Mouse (Mus musculus): ENCODE results near the gene Isoc2a. TPM values are rescaled to one million over a fixed set of nuclear protein-coding genes. Genes with fewer than 3 reads are reported as not detected.

The Isoc2a gene
- polyA plus RNA-seq, 1 experiment from 2014 or later = 0.53 TPM

- no peak for DNase-seq (ENCODE audit: low spot score)
- H3K36me3 ChIP-seq (ENCODE audit: insufficient read depth, low read length) = no peaks in the 10 kb centered on the region
- no peak for ATAC-seq
These were observed 60.4 kb downstream of the Isoc2a start for GRCm38 (mm10) chr7:4937392-4937791.

DNA sequence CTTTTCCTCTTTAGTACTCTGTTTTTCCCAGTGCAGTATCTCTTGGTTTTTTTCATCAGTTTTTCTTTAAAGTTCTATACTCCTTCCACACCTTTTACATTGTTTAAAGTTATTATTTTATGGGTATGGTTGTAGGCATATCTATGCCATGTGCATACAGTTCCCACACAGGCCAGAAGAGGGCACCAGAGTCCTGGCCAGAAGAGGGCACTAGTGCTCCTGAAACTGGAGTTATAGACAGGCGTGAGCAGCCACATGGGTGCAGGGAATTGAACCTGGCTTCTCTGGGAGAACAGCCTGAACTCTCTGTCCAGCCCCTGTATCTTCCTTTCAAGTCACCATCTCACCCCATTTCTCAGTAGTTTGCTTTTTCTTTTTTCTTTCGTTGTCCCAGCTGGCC lies 61.5 kb downstream of the Isoc2a start:
- TF ChIP-seq EP300 (IDR thresholded peaks at IDR 0.05) = no peak
- peak; percentile 96 for TF ChIP-seq CTCF (IDR thresholded peaks at IDR 0.05)
- Histone ChIP-seq H3K4me3 (ENCODE audit: low read depth, low read length) (no peak overlapping the region), H3K36me3 (ENCODE audit: insufficient read depth, low read length) (no peaks in the 10 kb centered on the region), H3K4me2 (replicated peaks; ENCODE audit: low read depth, low read length) (no peak overlapping the region), H3K9me3 (ENCODE audit: low read length) (0 out of 2 replicates have a peak, but pooled peaks cover 3% of the 10 kb centered on the region), H3K4me1 (ENCODE audit: insufficient read depth, low read depth, low read length) (no peaks in the 10 kb centered on the region), H3K27ac (ENCODE audit: low read length) (no peak overlapping the region), H3K9ac (replicated peaks; ENCODE audit: low read depth) (no peak overlapping the region), H3K27me3 (replicated peaks; ENCODE audit: insufficient read depth, low read length) (no peaks in the 10 kb centered on the region)
- DNase-seq (ENCODE audit: low spot score) (peak; percentile 65), ATAC-seq (0 out of 2 replicates have a peak, but pooled peaks have one; percentile 23)
- WGBS = 33% methylated on average over 2 of the region's 2 CpGs

More at GRCm38 (mm10) chr7:4937392-4937791, 60.4 kb downstream of the Isoc2a start:
- no peak overlapping the region for H3K4me3 ChIP-seq (ENCODE audit: low read depth, low read length)
- no peak overlapping the region for H3K4me2 ChIP-seq (replicated peaks; ENCODE audit: low read depth, low read length)
- 0 out of 2 replicates have a peak, but pooled peaks cover 3% of the 10 kb centered on the region for H3K9me3 ChIP-seq (ENCODE audit: low read length)
- H3K4me1 ChIP-seq (ENCODE audit: insufficient read depth, low read depth, low read length) = no peaks in the 10 kb centered on the region
- H3K27ac ChIP-seq (ENCODE audit: low read length) = no peak overlapping the region
- TF ChIP-seq CTCF (IDR thresholded peaks at IDR 0.05) (no peak), EP300 (IDR thresholded peaks at IDR 0.05) (no peak)
- H3K9ac ChIP-seq (replicated peaks; ENCODE audit: low read depth) = no peak overlapping the region
- 63% methylated on average over 10 of the region's 11 CpGs for WGBS
- H3K27me3 ChIP-seq (replicated peaks; ENCODE audit: insufficient read depth, low read length) = no peaks in the 10 kb centered on the region

DNA sequence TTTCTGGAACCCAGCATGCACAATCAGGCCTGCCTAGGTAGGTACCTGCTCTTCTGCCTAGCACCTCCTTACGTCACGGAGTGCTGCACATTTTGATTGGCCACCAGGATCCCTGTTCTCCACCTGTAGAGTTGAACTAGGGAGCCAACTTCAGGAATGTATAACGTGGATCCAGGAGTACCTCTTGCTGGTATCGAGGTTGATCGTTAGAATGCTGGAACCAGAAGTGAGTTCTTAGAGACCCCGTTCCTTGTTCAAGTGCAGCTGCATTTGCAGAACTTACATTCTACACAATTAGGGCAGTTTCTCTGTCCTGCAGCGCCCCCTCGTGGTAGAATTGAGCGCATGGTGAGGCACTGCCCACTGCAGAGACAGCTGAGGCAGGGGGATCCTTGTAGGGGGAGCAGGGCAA lies 63.1 kb downstream of the Isoc2a start:
- Histone ChIP-seq H3K4me3 (ENCODE audit: low read depth, low read length) (no peak overlapping the region), H3K4me1 (ENCODE audit: insufficient read depth, low read depth, low read length) (no peaks in the 10 kb centered on the region), H3K4me2 (replicated peaks; ENCODE audit: low read depth, low read length) (no peak overlapping the region), H3K27ac (ENCODE audit: low read length) (no peak overlapping the region), H3K27me3 (replicated peaks; ENCODE audit: insufficient read depth, low read length) (no peaks in the 10 kb centered on the region), H3K9me3 (ENCODE audit: low read length) (no peaks in the 10 kb centered on the region), H3K9ac (replicated peaks; ENCODE audit: low read depth) (no peak overlapping the region), H3K36me3 (ENCODE audit: insufficient read depth, low read length) (no peaks in the 10 kb centered on the region)
- TF ChIP-seq CTCF (IDR thresholded peaks at IDR 0.05) = peak; percentile 93
- no peak for TF ChIP-seq EP300 (IDR thresholded peaks at IDR 0.05)
- ATAC-seq (peak; percentile 73), DNase-seq (ENCODE audit: low spot score) (peak; percentile 87)
- WGBS = 16% methylated on average over 9 of the region's 9 CpGs

DNA sequence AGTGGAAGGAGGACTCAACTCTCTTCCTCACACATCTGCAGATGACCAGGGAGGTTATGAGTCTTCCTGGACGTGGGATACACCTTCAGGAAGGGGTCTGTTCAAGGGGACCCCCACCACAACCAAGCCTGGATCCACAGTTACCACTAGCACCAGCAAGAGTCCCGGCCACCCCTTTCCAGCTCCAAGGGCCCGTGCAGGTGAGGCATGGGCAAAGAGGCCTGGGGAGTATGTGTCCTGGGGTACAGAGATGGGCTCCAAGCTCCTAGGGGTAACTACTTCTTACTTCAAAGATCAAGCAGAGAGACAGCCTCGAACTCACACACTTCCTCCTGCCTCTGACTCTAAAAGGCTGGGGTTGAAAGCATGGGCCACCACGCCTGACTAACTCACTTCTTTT lies 65.7 kb downstream of the Isoc2a start:
- Histone ChIP-seq H3K4me1 (ENCODE audit: insufficient read depth, low read depth, low read length) (no peaks in the 10 kb centered on the region), H3K9ac (replicated peaks; ENCODE audit: low read depth) (no peak overlapping the region), H3K36me3 (ENCODE audit: insufficient read depth, low read length) (no peaks in the 10 kb centered on the region), H3K27me3 (replicated peaks; ENCODE audit: insufficient read depth, low read length) (no peaks in the 10 kb centered on the region), H3K4me3 (ENCODE audit: low read depth, low read length) (no peak overlapping the region), H3K4me2 (replicated peaks; ENCODE audit: low read depth, low read length) (no peak overlapping the region), H3K27ac (ENCODE audit: low read length) (no peak overlapping the region), H3K9me3 (ENCODE audit: low read length) (no peaks in the 10 kb centered on the region)
- no peak for DNase-seq (ENCODE audit: low spot score)
- 49% methylated on average over 5 of the region's 5 CpGs for WGBS
- TF ChIP-seq EP300 (IDR thresholded peaks at IDR 0.05) (no peak), CTCF (IDR thresholded peaks at IDR 0.05) (no peak)
- ATAC-seq = no peak

DNA sequence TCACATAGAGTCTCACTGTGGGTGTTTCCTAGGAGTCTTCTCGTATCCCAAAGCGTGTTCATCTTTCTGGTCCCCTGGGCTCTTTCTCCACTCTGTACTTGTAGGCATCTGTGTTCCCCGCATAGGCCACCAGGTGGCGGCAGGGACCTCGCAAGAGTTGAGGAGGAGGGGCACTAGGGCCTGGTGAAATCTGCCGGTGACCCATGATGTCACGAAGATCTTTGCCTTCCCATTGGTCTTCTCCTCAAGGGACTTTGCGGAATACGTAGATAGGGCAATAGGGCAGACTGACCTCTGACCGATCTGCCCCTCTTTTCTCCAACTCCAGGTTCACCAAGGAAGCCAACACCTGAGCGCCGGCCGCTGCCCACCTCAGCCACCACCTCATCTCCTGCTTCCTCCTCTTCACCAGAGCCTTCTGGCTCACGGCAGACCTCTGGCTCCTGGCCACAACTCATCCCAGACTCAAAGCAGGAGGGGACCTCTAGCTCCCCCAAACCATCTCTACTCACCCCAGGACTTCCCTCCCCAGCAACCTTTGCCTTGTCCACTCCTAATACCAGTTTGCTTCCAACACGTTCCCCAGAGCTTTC lies 66.4 kb downstream of the Isoc2a start:
- H3K9me3 ChIP-seq (ENCODE audit: low read length) = no peaks in the 10 kb centered on the region
- no peak overlapping the region for H3K9ac ChIP-seq (replicated peaks; ENCODE audit: low read depth)
- H3K4me1 ChIP-seq (ENCODE audit: insufficient read depth, low read depth, low read length) = no peaks in the 10 kb centered on the region
- ATAC-seq (peak; percentile 88), DNase-seq (ENCODE audit: low spot score) (peak; percentile 95)
- no peak overlapping the region for H3K27ac ChIP-seq (ENCODE audit: low read length)
- no peak overlapping the region for H3K4me3 ChIP-seq (ENCODE audit: low read depth, low read length)
- TF ChIP-seq CTCF (IDR thresholded peaks at IDR 0.05) (peak; percentile 99), EP300 (IDR thresholded peaks at IDR 0.05) (no peak)
- no peaks in the 10 kb centered on the region for H3K36me3 ChIP-seq (ENCODE audit: insufficient read depth, low read length)
- H3K4me2 ChIP-seq (replicated peaks; ENCODE audit: low read depth, low read length) = peak overlapping the region; percentile 46
- 14% methylated on average over 15 of the region's 15 CpGs for WGBS
- no peaks in the 10 kb centered on the region for H3K27me3 ChIP-seq (replicated peaks; ENCODE audit: insufficient read depth, low read length)

Other genes with a start within 250 kb of the Isoc2a start
- gene Tmem86b, start 245.7 kb upstream of the Isoc2a start, polyA plus RNA-seq (2015; fragmentation: Nextera tagmentation; extraction: Ambion mirVana) = 0.90 and 0.91 TPM in 2 replicates
- 6.8 and 7.5 TPM in 2 replicates for gene Ppp6r1, start 218.1 kb upstream of the Isoc2a start, polyA plus RNA-seq (2015; fragmentation: Nextera tagmentation; extraction: Ambion mirVana)
- gene Hspbp1, start 192.1 kb upstream of the Isoc2a start, polyA plus RNA-seq (2015; fragmentation: Nextera tagmentation; extraction: Ambion mirVana) = 49.7 and 54.4 TPM in 2 replicates
- gene Brsk1, start 186.5 kb upstream of the Isoc2a start, polyA plus RNA-seq (2015; fragmentation: Nextera tagmentation; extraction: Ambion mirVana) = 0.31 and 0.45 TPM in 2 replicates
- 0.25 and 0.35 TPM in 2 replicates for gene Tmem150b, start 151.9 kb upstream of the Isoc2a start, polyA plus RNA-seq (2015; fragmentation: Nextera tagmentation; extraction: Ambion mirVana)
- gene Kmt5c, start 137.0 kb upstream of the Isoc2a start, polyA plus RNA-seq (2015; fragmentation: Nextera tagmentation; extraction: Ambion mirVana) = 31.9 and 34.4 TPM in 2 replicates
- 67.7 and 77.9 TPM in 2 replicates for gene Cox6b2, start 124.1 kb upstream of the Isoc2a start, polyA plus RNA-seq (2015; fragmentation: Nextera tagmentation; extraction: Ambion mirVana)
- gene Fam71e2, start 105.9 kb upstream of the Isoc2a start, polyA plus RNA-seq (2015; fragmentation: Nextera tagmentation; extraction: Ambion mirVana) = not detected in 2 replicates
- gene Il11, start 94.3 kb upstream of the Isoc2a start, polyA plus RNA-seq (2015; fragmentation: Nextera tagmentation; extraction: Ambion mirVana) = 0.29 and 0.64 TPM in 2 replicates
- 0.55 and 0.74 TPM in 2 replicates for gene Tmem190, start 94.2 kb upstream of the Isoc2a start, polyA plus RNA-seq (2015; fragmentation: Nextera tagmentation; extraction: Ambion mirVana)
- 39.2 and 45.4 TPM in 2 replicates for gene Tmem238, start 87.5 kb upstream of the Isoc2a start, polyA plus RNA-seq (2015; fragmentation: Nextera tagmentation; extraction: Ambion mirVana)
- 282 and 294 TPM in 2 replicates for gene Rpl28, start 84.3 kb upstream of the Isoc2a start, polyA plus RNA-seq (2015; fragmentation: Nextera tagmentation; extraction: Ambion mirVana)
- gene Ube2s, start 64.6 kb upstream of the Isoc2a start, polyA plus RNA-seq (2015; fragmentation: Nextera tagmentation; extraction: Ambion mirVana) = 158 and 162 TPM in 2 replicates
- 0.43 and 0.51 TPM in 2 replicates for gene Shisa7, start 32.5 kb upstream of the Isoc2a start, polyA plus RNA-seq (2015; fragmentation: Nextera tagmentation; extraction: Ambion mirVana)
- gene Isoc2b, start 6.9 kb upstream of the Isoc2a start, polyA plus RNA-seq (2015; fragmentation: Nextera tagmentation; extraction: Ambion mirVana) = 12.7 and 16.1 TPM in 2 replicates
- gene Gm36210, start 29.4 kb downstream of the Isoc2a start, polyA plus RNA-seq (2015; fragmentation: Nextera tagmentation; extraction: Ambion mirVana) = not detected in 2 replicates
- 2.7 TPM in 2 replicates for gene Zfp628, start 38.1 kb downstream of the Isoc2a start, polyA plus RNA-seq (2015; fragmentation: Nextera tagmentation; extraction: Ambion mirVana)
- 1.1 and 2.3 TPM in 2 replicates for gene Nat14, start 44.9 kb downstream of the Isoc2a start, polyA plus RNA-seq (2015; fragmentation: Nextera tagmentation; extraction: Ambion mirVana)
- gene Ssc5d, start 48.6 kb downstream of the Isoc2a start, polyA plus RNA-seq (2015; fragmentation: Nextera tagmentation; extraction: Ambion mirVana) = 1.4 and 1.7 TPM in 2 replicates
- gene Sbk2, start 87.3 kb downstream of the Isoc2a start, polyA plus RNA-seq (2015; fragmentation: Nextera tagmentation; extraction: Ambion mirVana) = 0.19 and 0.26 TPM in 2 replicates
- 0.37 TPM in 2 replicates for gene Sbk3, start 94.0 kb downstream of the Isoc2a start, polyA plus RNA-seq (2015; fragmentation: Nextera tagmentation; extraction: Ambion mirVana)
- 29.7 and 30.6 TPM in 2 replicates for gene Zfp579, start 119.0 kb downstream of the Isoc2a start, polyA plus RNA-seq (2015; fragmentation: Nextera tagmentation; extraction: Ambion mirVana)
- 22.4 and 24.6 TPM in 2 replicates for gene Zfp524, start 137.3 kb downstream of the Isoc2a start, polyA plus RNA-seq (2015; fragmentation: Nextera tagmentation; extraction: Ambion mirVana)
- 20.5 and 20.8 TPM in 2 replicates for gene Fiz1, start 137.5 kb downstream of the Isoc2a start, polyA plus RNA-seq (2015; fragmentation: Nextera tagmentation; extraction: Ambion mirVana)
- 2.1 and 4.4 TPM in 2 replicates for gene Gm44973, start 138.3 kb downstream of the Isoc2a start, polyA plus RNA-seq (2015; fragmentation: Nextera tagmentation; extraction: Ambion mirVana)
- 3.4 and 3.8 TPM in 2 replicates for gene Zfp865, start 143.2 kb downstream of the Isoc2a start, polyA plus RNA-seq (2015; fragmentation: Nextera tagmentation; extraction: Ambion mirVana)
- gene Ccdc106, start 143.4 kb downstream of the Isoc2a start, polyA plus RNA-seq (2015; fragmentation: Nextera tagmentation; extraction: Ambion mirVana) = 0.42 and 1.2 TPM in 2 replicates
- gene 4632433K11Rik, start 157.0 kb downstream of the Isoc2a start, polyA plus RNA-seq (2015; fragmentation: Nextera tagmentation; extraction: Ambion mirVana) = not detected in 2 replicates
- gene Zfp784, start 161.3 kb downstream of the Isoc2a start, polyA plus RNA-seq (2015; fragmentation: Nextera tagmentation; extraction: Ambion mirVana) = 6.5 and 7.7 TPM in 2 replicates
- gene Zfp580, start 174.4 kb downstream of the Isoc2a start, polyA plus RNA-seq (2015; fragmentation: Nextera tagmentation; extraction: Ambion mirVana) = 25.7 and 30.4 TPM in 2 replicates
- gene U2af2, start 185.0 kb downstream of the Isoc2a start, polyA plus RNA-seq (2015; fragmentation: Nextera tagmentation; extraction: Ambion mirVana) = 42.0 and 46.1 TPM in 2 replicates
- 40.7 and 41.6 TPM in 2 replicates for gene Epn1, start 203.1 kb downstream of the Isoc2a start, polyA plus RNA-seq (2015; fragmentation: Nextera tagmentation; extraction: Ambion mirVana)
- gene Rfpl4, start 239.8 kb downstream of the Isoc2a start, polyA plus RNA-seq (2015; fragmentation: Nextera tagmentation; extraction: Ambion mirVana) = not detected in 2 replicates
- 0.52 and 0.88 TPM in 2 replicates for gene Rasl2-9, start 248.8 kb downstream of the Isoc2a start, polyA plus RNA-seq (2015; fragmentation: Nextera tagmentation; extraction: Ambion mirVana)

Measured in lung, postnatal 0 days (tissue).